Mouse (Mus musculus) embryonic fibroblast, embryonic 13.5 days (primary cell): Measurements from ENCODE around the gene Amd1.

Experiments used
- CTCF ChIP-seq: IDR thresholded peaks from 2 replicates; pipeline ENCODE4 v1.5.1; 2011; ENCODE audit warnings: mild to moderate bottlenecking, control low read depth, low read length, moderate library complexity, borderline replicate concordance; ENCODE audit not compliant: insufficient read depth
- POLR2A ChIP-seq: IDR thresholded peaks from 2 replicates; pipeline ENCODE4 v1.6.1; 2011; ENCODE audit warnings: low read depth, mild to moderate bottlenecking, control low read depth, low read length, moderate library complexity

GRCm38 (mm10) chr10:40330262-40330661 is 28.3 kb upstream of the Amd1 start:
- TF ChIP-seq POLR2A = no peak
- no peak for TF ChIP-seq CTCF
